Mouse (Mus musculus) kidney, postnatal 36 days (tissue): ENCODE measurements around the gene BC029722.

Source experiments
- DNase-seq, 2 experiments: peaks; one replicate each; pipeline ENCODE4 v3.0.0; 2021 to 2022; ENCODE audit warnings: mixed read lengths in 2 of 2

Gene BC029722

GRCm38 (mm10) chr2:155778004-155778403 is 41.2 kb downstream of the BC029722 start:
- no peak for DNase-seq

- DNase-seq, result no peak
Observed at GRCm38 (mm10) chr2:155777688-155777985, 41.6 kb downstream of the BC029722 start.

GRCm38 (mm10) chr2:155776824-155777687 is 42.2 kb downstream of the BC029722 start:
- DNase-seq, result no peak

- peak; percentile 30 to 82 for DNase-seq
Observed at GRCm38 (mm10) chr2:155775685-155776263, 43.5 kb downstream of the BC029722 start.

GRCm38 (mm10) chr2:155774927-155775684 is 44.1 kb downstream of the BC029722 start, which contains the start of gene Mmp24:
TSS of gene Mmp24 (plus strand) at chr2:155775342.
- no peak for DNase-seq

GRCm38 (mm10) chr2:155774261-155774926 is 44.8 kb downstream of the BC029722 start:
- DNase-seq, result no peak

- DNase-seq, result no peak
Observed at GRCm38 (mm10) chr2:155773664-155774063, 45.6 kb downstream of the BC029722 start.
